Mouse (Mus musculus) cerebellum, adult 9-11 months (tissue): ENCODE data around the gene Rhof.

Experiments used
- DNase-seq: peaks from one replicate; pipeline ENCODE4 v3.0.0; 2022

The Rhof gene

GRCm38 (mm10) chr5:123147569-123147968, 15.1 kb upstream of the Rhof start:
- DNase-seq = peak; percentile 56

DNA sequence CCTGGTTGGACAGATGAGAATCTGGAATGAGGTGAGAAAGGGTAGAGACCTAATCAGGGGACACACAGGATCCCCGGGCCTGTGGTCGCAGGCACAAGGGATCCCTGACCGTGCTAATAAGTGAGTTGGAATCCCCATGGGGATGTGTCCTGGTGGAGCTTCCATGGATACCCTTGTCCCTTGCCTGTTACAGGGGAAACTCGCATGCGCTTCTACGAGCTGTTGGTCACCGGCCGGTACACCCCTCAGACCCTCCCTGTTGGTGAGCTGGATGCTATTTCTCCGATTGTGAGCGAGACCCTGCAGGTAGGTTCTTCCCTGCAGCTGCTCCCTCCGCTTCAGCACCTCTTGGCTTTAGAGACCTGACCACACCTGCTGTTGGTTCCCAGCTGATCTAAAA, 13.9 kb upstream of the Rhof start:
- DNase-seq = no peak

- peak; percentile 64 for DNase-seq
These were observed 12.5 kb upstream of the Rhof start for GRCm38 (mm10) chr5:123144746-123145590.

- peak; percentile 76 for DNase-seq
These were observed 11.7 kb upstream of the Rhof start for GRCm38 (mm10) chr5:123143971-123144745.

DNA sequence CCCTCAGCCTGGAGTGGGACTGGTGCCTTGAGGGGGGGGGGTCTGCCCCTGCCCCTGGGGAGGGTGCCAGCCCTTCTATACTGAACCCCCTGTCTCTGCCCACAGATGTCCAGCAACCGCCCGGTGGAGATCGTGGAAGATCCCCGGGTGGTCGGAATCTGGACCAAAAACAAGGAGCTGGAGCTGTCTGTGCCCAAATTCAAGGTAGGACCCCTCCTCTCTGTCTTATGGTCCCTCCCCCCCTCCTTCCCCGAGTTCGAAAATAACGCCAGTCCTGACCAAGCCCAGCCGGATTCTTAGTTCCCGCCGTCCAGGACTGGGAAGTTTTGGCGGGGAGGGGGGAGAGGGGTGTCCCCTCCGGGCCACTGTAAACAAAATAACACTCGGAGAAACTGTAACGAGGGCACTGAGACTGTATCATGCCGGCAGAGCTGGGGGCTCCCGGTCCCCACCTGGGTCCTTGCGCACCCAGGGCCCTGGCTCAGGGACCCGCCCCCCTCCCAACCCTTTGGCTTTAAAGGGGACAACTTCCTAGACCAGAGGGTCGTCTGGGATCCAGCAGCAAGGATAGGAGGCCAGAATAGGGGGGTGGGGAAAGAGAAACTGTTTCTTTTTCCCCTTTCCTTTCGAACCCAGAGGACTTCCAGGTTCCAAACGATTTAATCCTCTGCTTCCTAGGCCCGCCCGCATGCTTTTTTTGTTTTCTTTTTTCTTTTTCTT, 10.9 kb upstream of the Rhof start:
- DNase-seq = peak; percentile 78

- DNase-seq = peak; percentile 75
These were observed 10.0 kb upstream of the Rhof start, which contains the start of gene Setd1b for GRCm38 (mm10) chr5:123142161-123143157. Setd1b (plus strand) TSS chr5:123142193.

- peak; percentile 80 for DNase-seq
These were observed 9.2 kb upstream of the Rhof start for GRCm38 (mm10) chr5:123141555-123142160.

DNA sequence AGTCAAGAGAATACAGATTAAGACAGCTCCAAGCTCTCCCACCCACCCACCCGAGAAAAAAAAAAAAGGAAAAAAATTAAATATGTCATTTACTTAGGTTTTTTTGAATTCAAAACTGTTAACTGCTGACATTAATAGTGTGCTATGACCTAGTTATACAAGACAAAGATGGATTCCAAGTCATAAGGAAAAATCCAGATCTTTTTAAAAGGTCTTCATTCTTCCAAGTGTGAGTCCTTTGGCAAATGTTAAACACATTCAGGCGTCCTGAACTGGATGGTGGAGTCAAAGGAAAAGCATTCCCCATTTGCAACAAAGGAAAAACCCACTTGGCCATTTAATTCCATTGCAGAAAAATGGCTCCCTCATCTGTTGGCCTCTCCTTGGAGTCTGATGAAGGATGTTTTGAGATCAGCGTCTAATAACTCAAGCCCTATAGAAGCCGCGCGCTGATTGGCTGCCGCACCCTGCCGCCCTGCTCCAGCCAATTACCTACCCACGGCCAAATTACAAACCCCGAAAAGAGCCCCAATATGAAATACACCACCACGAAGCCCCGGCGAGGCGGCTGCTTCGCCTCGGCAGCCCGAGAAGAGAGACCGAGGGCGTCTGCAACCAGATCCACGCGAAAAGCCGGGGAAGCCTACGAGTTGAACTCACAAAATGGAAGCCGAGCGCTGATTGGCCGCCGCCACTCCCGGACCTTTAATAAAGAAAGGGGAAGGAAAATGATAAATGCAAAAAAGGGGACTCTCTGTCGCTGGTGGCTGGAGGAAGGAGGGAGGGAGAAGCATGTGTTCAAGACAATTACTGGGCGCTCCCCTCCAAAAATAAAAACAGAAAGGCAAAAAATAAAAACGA, 8.4 kb upstream of the Rhof start:
- peak; percentile 96 for DNase-seq

GRCm38 (mm10) chr5:123139722-123140627, 7.5 kb upstream of the Rhof start:
- DNase-seq = no peak

DNA sequence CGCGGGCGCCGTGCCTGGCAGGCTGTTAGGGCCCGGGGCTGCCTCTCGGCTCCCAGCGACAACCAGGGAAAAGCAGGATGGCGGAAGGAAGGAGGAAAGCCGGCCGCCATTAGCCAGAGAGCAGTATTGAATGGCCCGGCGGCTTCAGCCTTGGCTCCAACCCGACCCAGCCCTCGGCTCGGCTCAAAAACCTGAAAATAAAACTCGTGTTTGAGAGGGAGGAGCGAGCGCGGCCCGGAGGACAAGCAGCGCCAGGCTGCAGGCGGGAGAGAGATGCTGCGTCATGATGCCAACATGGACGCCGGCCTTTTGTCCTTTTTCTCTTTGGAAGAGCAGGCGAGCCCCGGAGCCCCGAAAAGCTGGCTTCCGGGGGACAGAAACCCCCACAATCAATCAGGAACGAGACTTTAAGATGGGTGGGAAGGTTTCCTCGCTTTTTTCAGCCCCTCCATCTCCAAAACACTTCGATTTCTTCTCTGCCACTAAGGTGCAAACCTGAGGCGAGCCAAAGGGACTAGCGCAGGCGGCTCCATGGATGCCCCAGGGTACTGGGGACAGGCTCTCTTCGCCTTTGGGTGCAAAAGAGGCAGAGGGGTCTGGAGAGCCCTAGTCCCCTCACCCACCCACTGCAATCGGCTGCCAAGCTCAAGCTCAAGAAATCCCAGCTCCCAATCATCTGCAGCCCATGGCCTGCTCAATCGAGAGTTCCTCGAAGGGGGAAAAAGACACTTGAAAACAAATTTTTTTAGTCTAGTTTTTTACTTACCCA, 6.6 kb upstream of the Rhof start:
- DNase-seq = peak; percentile 95

GRCm38 (mm10) chr5:123138230-123138911, 5.9 kb upstream of the Rhof start:
- DNase-seq = peak; percentile 82

DNA sequence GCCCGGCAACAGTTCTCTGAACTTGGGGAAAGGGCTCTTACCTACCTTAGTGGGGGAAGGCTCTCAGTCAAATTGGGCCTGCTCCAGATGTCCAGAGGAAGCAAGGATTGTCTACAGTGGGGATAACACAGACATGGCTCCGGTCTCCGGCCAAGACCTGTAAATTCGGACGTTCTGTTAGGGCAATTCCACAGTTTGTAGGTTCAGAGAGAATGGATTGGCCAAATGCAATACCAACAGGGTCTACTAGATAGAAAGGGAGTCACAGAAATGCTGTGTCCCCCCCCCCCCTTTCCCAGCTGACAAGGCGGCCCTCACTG, 5.4 kb upstream of the Rhof start:
- DNase-seq = no peak

- peak; percentile 82 for DNase-seq
These were observed 4.8 kb upstream of the Rhof start for GRCm38 (mm10) chr5:123137044-123137909.

DNA sequence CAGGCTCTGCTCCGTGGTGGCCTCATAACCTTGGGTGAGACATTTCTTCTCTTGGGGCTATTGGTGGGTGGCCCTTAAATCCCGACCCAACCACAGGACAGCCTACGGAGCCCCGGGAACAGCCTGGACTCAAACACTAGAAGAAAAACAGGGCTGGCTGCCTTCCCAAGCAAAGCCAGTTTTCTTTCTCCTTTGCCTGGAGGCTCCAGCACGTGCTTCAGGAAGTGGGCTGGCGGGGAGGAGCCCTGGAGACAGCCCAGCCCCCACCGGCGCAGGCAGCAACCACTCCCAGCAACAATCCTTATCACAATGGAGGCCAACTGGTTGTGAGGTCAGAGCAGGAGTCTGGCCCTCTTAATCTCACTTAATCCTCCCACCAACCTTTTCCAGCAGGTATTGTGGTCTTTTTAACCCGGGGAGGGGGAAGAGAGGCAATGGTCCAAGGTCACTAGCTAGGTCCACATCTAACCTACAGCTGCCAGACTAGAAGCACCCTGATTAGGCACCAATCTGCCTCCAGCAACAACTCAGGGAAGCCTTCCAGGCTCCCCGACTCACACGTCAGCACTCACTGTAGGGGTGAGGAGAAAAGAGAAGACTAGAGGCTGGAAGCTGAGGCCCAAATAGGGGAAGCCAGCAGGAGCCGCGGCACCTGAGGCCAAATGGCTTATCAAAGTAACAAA, 4.0 kb upstream of the Rhof start:
- DNase-seq = peak; percentile 84

DNA sequence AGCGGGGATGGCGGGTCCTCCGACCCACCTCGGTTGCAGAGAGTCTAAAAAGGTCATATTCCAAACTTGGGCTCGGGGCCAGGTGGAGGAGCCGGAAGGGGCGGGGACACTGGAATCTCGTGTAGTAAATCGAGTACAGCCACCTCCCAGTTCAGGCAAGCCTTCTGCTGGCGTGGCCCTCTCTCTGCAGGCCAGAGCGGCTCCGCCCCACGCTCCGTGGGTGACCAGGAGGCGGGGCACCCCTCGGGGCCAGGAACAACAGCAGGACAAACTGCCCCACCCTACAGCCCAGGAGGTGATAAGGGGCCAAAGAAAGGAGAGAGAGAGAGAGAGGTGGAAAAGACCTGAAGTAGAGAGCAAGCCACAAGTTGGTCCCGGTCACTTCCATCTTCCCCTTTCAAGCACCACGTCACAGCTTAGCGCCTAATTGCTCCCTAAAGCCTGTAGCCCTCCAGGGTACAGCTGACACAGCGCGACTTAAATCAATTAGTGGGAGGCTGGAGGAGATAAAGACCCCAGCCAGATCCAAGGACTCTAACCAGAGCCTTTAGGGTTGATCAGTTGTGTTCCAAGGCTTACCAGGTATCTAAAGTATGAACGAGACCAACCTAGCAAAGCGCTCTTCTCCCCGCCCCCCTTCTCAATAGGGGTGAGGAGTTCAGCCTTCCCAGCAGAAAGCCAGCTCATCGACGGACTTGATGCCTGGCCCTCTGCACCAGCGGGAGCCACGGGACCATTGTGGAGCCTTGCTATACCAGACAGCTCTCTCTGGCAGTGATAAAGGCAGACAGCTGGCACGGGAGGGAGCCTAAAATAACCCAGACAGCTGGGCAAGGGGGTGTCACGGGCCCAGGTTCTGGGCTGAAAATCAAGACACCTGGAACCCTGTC, 3.2 kb upstream of the Rhof start:
- peak; percentile 85 for DNase-seq
